Mouse (Mus musculus) stomach, postnatal 0 days (tissue): ENCODE measurements at regions not wholly inside any gene's neighbourhood (a gene's known extent, or its start where the extent isn't known, plus 50 kb on each side); places are given as distances from the start of the nearest gene placed in this dataset.

Experiments used
- ATAC-seq: fragments of 200-750 bp; cut with Nextera tagmentation; 2 replicates; pipeline ENCODE4 v1.8.0; 2017; ENCODE audit not compliant: low FRiP score, low TSS enrichment
- DNase-seq: peaks from one replicate; pipeline ENCODE4 v3.0.0-alpha.2; 2016; ENCODE audit warnings: low spot score
- H3K27ac ChIP-seq: fragments of 300-500 bp; sonication (generic); replicated peaks from 2 replicates; pipeline ENCODE4 v1.5.1; 2014; ENCODE audit warnings: mild to moderate bottlenecking, control low read depth
- H3K27me3 ChIP-seq: fragments of 300-500 bp; sonication (generic); 2 replicates; pipeline ENCODE4 v1.6.1; 2014; ENCODE audit warnings: low read length; ENCODE audit not compliant: control insufficient read depth, insufficient read depth
- H3K36me3 ChIP-seq: fragments of 300-500 bp; sonication (generic); 2 replicates; pipeline ENCODE4 v1.6.1; 2014; ENCODE audit warnings: low read length, mixed read lengths; ENCODE audit not compliant: control insufficient read depth, insufficient read depth
- H3K4me1 ChIP-seq: fragments of 300-500 bp; sonication (generic); replicated peaks from 2 replicates; pipeline ENCODE4 v1.6.1; 2014; ENCODE audit warnings: antibody characterized with exemption; ENCODE audit not compliant: control insufficient read depth, insufficient read depth
- H3K4me2 ChIP-seq: fragments of 300-500 bp; sonication (generic); replicated peaks from 2 replicates; pipeline ENCODE4 v1.6.1; 2014; ENCODE audit warnings: low read depth, mild to moderate bottlenecking, control low read depth, moderate library complexity
- H3K4me3 ChIP-seq: fragments of 300-500 bp; sonication (generic); 2 replicates; pipeline ENCODE4 v1.5.1; 2014; ENCODE audit warnings: low read depth, low read length, control low read depth
- H3K9ac ChIP-seq: fragments of 300-500 bp; sonication (generic); 2 replicates; pipeline ENCODE4 v1.6.1; 2014; ENCODE audit warnings: mild to moderate bottlenecking, low read length, control low read depth, mixed read lengths
- H3K9me3 ChIP-seq: fragments of 300-500 bp; sonication (generic); 2 replicates; pipeline ENCODE4 v1.6.1; 2016; ENCODE audit warnings: low read length; ENCODE audit not compliant: control insufficient read depth
- CTCF ChIP-seq: IDR thresholded peaks from 2 replicates; pipeline ENCODE4 v1.5.1; 2016; ENCODE audit warnings: antibody characterized with exemption, low read depth, mild to moderate bottlenecking, moderate library complexity
- EP300 ChIP-seq: optimal IDR thresholded peaks from 2 replicates; pipeline ENCODE3; 2016; ENCODE audit warnings: antibody characterized with exemption
- WGBS: fragments of 180-500 bp; shearing (Covaris S2); extraction: QIAGEN DNeasy Blood & Tissue Kit; methylation state at CpG from one replicate; pipeline ENCODE4 v1.1.7; 2014; 5-methylcytosine and 5-hydroxymethylcytosine counted together

DNA sequence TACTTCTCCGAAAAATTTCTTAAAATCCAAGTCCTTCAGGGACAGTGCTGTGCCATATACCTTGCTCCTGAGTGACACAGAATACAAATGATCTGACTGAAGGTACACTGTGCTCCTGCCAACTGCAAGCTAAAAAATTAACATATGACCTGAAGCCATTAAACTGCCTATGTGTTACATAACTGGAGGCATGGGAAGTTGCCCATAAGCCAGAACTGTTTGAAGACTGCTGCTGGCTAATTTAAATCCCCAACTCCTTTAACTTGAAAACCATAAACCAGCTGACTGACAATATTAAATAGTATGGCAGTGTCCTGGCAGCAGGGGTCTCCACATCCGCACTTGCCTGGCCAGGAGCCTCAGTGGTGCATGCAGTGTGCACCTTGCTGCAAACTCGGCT is 68.9 kb upstream of the Ak4 start:
- H3K27me3 ChIP-seq, result no peaks in the 10 kb centered on the region
- no peak overlapping the region for H3K4me3 ChIP-seq
- 84% methylated on average over 3 of the region's 3 CpGs for WGBS
- ATAC-seq (no peak), DNase-seq (no peak)
- 0 out of 2 replicates have a peak, but pooled peaks cover 5% of the 10 kb centered on the region for H3K36me3 ChIP-seq
- TF ChIP-seq EP300 (no peak), CTCF (no peak)
- no peaks in the 10 kb centered on the region for H3K4me1 ChIP-seq
- no peak overlapping the region for H3K4me2 ChIP-seq
- H3K9ac ChIP-seq, result no peak overlapping the region
- no peaks in the 10 kb centered on the region for H3K9me3 ChIP-seq
- H3K27ac ChIP-seq, result no peak overlapping the region

DNA sequence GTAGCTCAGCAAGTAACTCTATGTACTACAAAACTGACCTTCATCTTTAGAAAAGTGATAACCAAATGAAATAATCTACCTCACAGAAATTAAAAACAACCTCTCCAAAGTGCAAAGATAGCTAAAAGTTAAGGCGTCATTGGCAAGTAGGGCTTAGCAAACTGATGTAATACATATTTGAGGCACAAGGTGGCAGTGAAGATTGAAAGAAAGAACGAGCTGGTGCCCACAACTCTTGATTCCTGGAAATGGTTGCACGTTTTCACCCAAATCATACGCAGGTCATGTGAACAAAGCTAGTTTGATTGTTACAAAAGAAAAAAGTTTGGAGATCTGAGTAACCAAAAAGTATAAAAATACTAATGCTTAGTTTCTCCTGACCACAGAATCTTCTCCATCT is 69.7 kb upstream of the Ak4 start:
- WGBS, result 13% methylated on average over 4 of the region's 4 CpGs
- ATAC-seq, result no peak
- no peak for DNase-seq

DNA sequence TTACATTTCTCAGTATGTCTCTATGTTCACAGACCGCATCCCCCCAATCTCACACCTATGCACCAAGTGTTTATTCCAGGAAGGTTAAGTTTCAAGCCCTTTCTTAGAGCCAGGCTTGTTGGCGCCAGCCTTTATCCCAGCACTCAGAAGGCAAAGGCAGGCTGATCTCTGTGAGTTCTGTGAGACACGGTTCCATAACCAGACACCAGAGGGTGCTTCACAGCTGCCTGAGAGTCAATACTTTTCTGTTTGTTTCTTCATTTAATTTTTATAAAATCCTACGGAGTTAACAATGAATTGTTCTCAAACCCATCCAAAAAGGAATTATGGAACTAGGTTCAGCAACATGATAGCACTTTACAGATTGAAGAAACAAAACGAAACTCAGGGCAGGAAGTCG is 71.8 kb upstream of the Ak4 start:
- peaks cover 10% of the 10 kb centered on the region; the same call in 1 of the 2 replicates for H3K36me3 ChIP-seq
- DNase-seq (no peak), ATAC-seq (no peak)
- H3K4me3 ChIP-seq, result no peak overlapping the region
- H3K4me1 ChIP-seq, result no peaks in the 10 kb centered on the region
- TF ChIP-seq EP300 (no peak), CTCF (peak; percentile 40)
- no peak overlapping the region for H3K27ac ChIP-seq
- H3K9me3 ChIP-seq, result no peaks in the 10 kb centered on the region
- no peak overlapping the region for H3K4me2 ChIP-seq
- WGBS, result 76% methylated on average over 6 of the region's 6 CpGs
- no peaks in the 10 kb centered on the region for H3K27me3 ChIP-seq
- H3K9ac ChIP-seq, result no peak overlapping the region

More for the DNA sequence above, 69.7 kb upstream of the Ak4 start:
- H3K4me3 ChIP-seq, result no peak overlapping the region
- H3K9ac ChIP-seq, result no peak overlapping the region
- H3K27me3 ChIP-seq, result no peaks in the 10 kb centered on the region
- no peaks in the 10 kb centered on the region for H3K4me1 ChIP-seq
- no peak overlapping the region for H3K4me2 ChIP-seq
- H3K27ac ChIP-seq, result no peak overlapping the region
- H3K36me3 ChIP-seq, result 0 out of 2 replicates have a peak, but pooled peaks cover 5% of the 10 kb centered on the region
- no peaks in the 10 kb centered on the region for H3K9me3 ChIP-seq
- TF ChIP-seq CTCF (peak; percentile 81), EP300 (no peak)

DNA sequence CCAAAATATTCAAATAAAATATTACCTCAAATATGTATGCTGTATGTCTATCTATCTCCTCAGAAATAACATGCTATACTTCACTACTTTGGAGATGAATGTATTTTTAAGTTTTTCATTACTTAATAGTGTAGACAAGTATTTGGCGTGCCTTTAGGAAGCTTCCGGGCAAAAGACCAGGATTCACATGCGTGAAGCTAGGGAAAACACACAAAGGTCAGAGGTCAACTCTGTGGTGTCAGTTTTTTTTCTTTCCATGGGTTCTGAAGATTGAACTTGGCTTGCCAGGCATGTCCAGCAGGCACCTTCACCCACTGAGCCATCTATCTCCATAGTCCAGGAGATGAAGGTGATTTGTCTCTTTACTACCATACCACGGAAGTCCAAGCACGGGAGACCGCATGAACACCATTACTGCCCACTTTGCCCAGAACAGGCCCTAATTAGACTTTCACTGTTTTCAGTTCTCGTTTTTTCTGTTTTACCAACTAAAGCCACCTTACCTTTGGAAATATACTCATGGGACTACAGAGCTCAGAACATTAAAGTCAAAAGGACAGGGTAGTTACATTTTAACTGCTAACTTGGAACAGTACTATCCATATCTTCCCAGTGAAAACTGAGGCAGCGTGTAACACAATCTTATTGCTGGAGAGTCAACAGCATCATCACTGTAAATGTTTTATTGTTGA is 76.9 kb upstream of the Ak4 start:
- no peak overlapping the region for H3K4me3 ChIP-seq
- H3K4me1 ChIP-seq, result no peaks in the 10 kb centered on the region
- no peaks in the 10 kb centered on the region for H3K9me3 ChIP-seq
- no peak overlapping the region for H3K27ac ChIP-seq
- no peaks in the 10 kb centered on the region for H3K27me3 ChIP-seq
- ATAC-seq, result no peak
- peaks cover 10% of the 10 kb centered on the region; the same call in 1 of the 2 replicates for H3K36me3 ChIP-seq
- DNase-seq, result no peak
- 82% methylated on average over 8 of the region's 8 CpGs for WGBS
- TF ChIP-seq CTCF (no peak), EP300 (no peak)
- H3K4me2 ChIP-seq, result no peak overlapping the region
- H3K9ac ChIP-seq, result no peak overlapping the region

DNA sequence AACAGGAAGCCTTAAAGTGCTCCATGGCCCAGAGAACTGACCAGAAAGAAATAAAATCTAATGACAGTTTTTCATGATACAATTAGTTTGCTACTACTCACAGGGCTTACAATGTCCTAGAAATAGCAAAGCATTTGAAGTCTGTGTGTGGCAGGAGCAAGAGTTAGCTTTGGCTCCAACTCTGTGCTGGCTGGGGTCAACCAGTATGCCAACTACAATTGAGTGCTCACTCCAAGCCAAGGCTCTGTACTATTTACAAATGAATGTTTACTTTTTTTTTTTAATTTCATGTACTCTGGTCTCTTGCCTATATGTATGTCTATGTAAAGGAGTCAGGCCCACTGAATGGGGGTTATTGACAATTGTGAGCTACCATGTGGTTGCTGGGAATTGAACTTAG is 75.7 kb upstream of the Jak1 start:
- no peak for ATAC-seq
- TF ChIP-seq EP300, result no peak
- no peak for TF ChIP-seq CTCF
- no peak overlapping the region for H3K4me2 ChIP-seq
- H3K9me3 ChIP-seq, result no peaks in the 10 kb centered on the region
- no peaks in the 10 kb centered on the region for H3K27me3 ChIP-seq
- no peaks in the 10 kb centered on the region for H3K4me1 ChIP-seq
- H3K4me3 ChIP-seq, result no peak overlapping the region
- peaks cover 8% of the 10 kb centered on the region; the same call in 1 of the 2 replicates for H3K36me3 ChIP-seq
- H3K9ac ChIP-seq, result no peak overlapping the region
- DNase-seq, result no peak
- H3K27ac ChIP-seq, result no peak overlapping the region

DNA sequence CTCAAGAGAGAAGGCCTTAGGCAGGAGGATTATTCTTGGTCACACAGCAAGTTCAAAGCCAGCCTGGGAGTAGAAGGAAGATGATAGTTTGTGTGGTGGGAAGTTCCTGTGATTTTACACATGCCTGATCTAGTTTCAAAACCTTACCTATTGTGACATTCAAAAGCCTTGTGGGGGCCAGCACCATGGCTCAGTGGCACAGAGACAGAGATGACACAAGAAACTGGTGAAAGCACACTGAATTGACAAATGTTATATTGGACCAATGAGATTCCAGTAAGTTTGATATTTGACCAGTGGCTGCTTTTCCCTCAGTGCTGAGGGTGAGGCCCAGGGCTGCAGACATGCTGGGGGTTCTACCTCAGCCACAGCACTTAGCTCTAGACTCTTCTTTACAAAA is 73.1 kb upstream of the Jak1 start:
- Histone ChIP-seq H3K27ac (no peak overlapping the region), H3K36me3 (no peaks in the 10 kb centered on the region), H3K4me1 (no peaks in the 10 kb centered on the region), H3K9me3 (no peaks in the 10 kb centered on the region), H3K4me2 (no peak overlapping the region), H3K9ac (no peak overlapping the region), H3K4me3 (no peak overlapping the region), H3K27me3 (no peaks in the 10 kb centered on the region)
- no peak for TF ChIP-seq CTCF
- no peak for TF ChIP-seq EP300
- DNase-seq, result no peak
- ATAC-seq, result no peak
